Mouse (Mus musculus) small intestine, adult 2 months (tissue): ENCODE data around the gene Strip1.

Experiments used
- CTCF ChIP-seq: fragments of 200-500 bp; IDR thresholded peaks from 2 replicates; pipeline ENCODE4 v1.5.1; 2012; ENCODE audit warnings: low read depth, mild to moderate bottlenecking, control low read depth, inconsistent platforms, low read length, moderate library complexity, mixed read lengths; ENCODE audit not compliant: insufficient replicate concordance, insufficient read length; ENCODE audit errors: extremely low read depth
- POLR2A ChIP-seq: fragments of 200-500 bp; IDR thresholded peaks from 2 replicates; pipeline ENCODE4 v1.6.1; 2012; ENCODE audit warnings: low read depth, mild to moderate bottlenecking, control low read depth, inconsistent platforms, low read length, moderate library complexity

DNA sequence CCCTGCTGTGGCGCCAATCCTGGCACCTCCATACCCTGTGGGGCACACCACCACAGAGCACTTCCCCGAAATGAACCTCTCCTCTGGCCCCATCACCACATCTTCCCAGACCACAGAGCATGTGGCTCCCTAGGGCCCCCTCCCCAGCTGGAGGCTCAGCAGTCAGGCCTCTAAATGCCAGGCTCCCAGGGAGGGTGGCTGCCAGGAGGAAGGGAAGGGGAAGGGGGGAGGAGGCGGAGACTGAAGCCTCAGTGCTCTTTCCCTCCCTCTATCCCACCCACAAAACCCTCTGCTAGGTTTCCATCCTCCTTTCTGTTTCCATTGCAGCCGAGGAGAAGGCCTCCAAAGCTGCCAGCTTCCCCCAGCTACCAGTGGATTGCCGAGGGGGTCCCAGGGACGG is 31.4 kb downstream of the Strip1 start:
- TF ChIP-seq CTCF (no peak), POLR2A (no peak)
